In the genomic region with DNA sequence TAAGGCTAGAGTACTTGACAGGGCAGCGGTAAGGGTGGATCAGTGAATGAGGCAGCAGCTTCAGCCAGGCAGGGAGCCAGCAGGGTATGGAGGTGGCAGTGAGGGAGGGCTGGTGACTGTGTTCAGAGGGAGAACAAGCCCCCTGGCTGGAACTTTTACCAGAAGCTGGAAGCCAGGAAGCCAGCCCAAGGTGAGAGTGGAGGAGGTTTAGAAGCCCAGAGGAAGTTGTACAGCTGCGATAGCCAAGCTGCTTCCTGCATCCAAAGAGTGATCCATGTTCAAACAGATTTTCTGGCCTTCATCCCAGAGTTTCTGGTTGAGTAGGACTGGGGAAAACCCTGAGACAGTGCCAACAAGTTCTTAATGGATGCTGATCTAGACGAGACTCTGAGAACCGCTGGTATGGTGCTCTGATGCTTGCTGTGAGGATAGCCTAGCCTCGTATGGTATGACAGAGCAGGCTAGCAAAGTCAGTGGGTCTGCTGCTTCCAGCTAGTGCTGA, we compare ENCODE assay signal across 9 mouse cellular contexts.
DNase-seq lines count a peak whose midpoint lies in the region; ATAC-seq and TF ChIP-seq lines count a peak whose summit lies in the region.
"Had no signal": no experiment of that assay in that cellular context is flagged by ENCODE, and none has a peak within 500 bp of the region (broad histone marks: within the 10 kb centered on the region; RNA-seq: fewer than 3 reads in every experiment).

No protein-coding gene starts in this region.

- DNase-seq in adrenal gland, adult 2 months, result peak; percentile 45
- no peak for DNase-seq in adrenal gland, adult 18-20 months (ENCODE audit: low spot score in 2 of 2)
- DNase-seq in 3134 (ENCODE audit: extremely low read depth, insufficient read length, low spot score), result peak; percentile 79
- peak; percentile 23 for DNase-seq in gastrocnemius, postnatal 14 days
- no peak for DNase-seq in liver, postnatal 0 days

- no peak for ATAC-seq in intestine, postnatal 0 days
- peak; percentile 88 for ATAC-seq in limb, embryonic 13.5 days (ENCODE audit: low FRiP score, low read depth)
- peak; percentile 71; the same call in 1 of the 2 replicates for ATAC-seq in stomach, embryonic 15.5 days (ENCODE audit: insufficient read depth, low FRiP score, low read depth)
- no peak for ATAC-seq in liver, postnatal 0 days

- TF ChIP-seq CTCF in intestine, postnatal 0 days (IDR thresholded peaks at IDR 0.05; ENCODE audit: low read depth), result no peak
- no peak for TF ChIP-seq CTCF in liver, postnatal 0 days (IDR thresholded peaks at IDR 0.05; ENCODE audit: low read depth)

- H3K9ac ChIP-seq in intestine, postnatal 0 days (ENCODE audit: low read depth, low read length), result no peak overlapping the region
- H3K9ac ChIP-seq in limb, embryonic 13.5 days, result no peak overlapping the region
- H3K9ac ChIP-seq in stomach, embryonic 15.5 days, result no peak overlapping the region
- no peak overlapping the region for H3K9ac ChIP-seq in liver, postnatal 0 days (replicated peaks)

- H3K4me1 ChIP-seq in intestine, postnatal 0 days (replicated peaks; ENCODE audit: control insufficient read depth, insufficient read depth, low read length), result no peaks in the 10 kb centered on the region
- peaks cover 12% of the 10 kb centered on the region for H3K4me1 ChIP-seq in limb, embryonic 13.5 days
- peaks cover 4% of the 10 kb centered on the region for H3K4me1 ChIP-seq in stomach, embryonic 15.5 days
- H3K4me1 ChIP-seq in liver, postnatal 0 days (ENCODE audit: insufficient read depth), result no peaks in the 10 kb centered on the region

- no peak overlapping the region; the same call in 1 of the 2 replicates for H3K4me2 ChIP-seq in intestine, postnatal 0 days (replicated peaks; ENCODE audit: low read depth)
- H3K4me2 ChIP-seq in limb, embryonic 13.5 days (replicated peaks), result no peak overlapping the region
- peak overlapping the region; percentile 21; the same call in 1 of the 2 replicates for H3K4me2 ChIP-seq in stomach, embryonic 15.5 days
- H3K4me2 ChIP-seq in liver, postnatal 0 days (ENCODE audit: low read depth, low read length), result no peak overlapping the region

- no peaks in the 10 kb centered on the region for H3K27me3 ChIP-seq in intestine, postnatal 0 days (replicated peaks; ENCODE audit: control insufficient read depth, insufficient read depth, low read length)
- H3K27me3 ChIP-seq in limb, embryonic 13.5 days, result no peaks in the 10 kb centered on the region
- H3K27me3 ChIP-seq in stomach, embryonic 15.5 days (replicated peaks), result no peaks in the 10 kb centered on the region
- no peaks in the 10 kb centered on the region for H3K27me3 ChIP-seq in liver, postnatal 0 days (ENCODE audit: insufficient read depth, low read length)

- no peak for TF ChIP-seq EP300 in liver, postnatal 0 days (IDR thresholded peaks at IDR 0.05; ENCODE audit: low read depth)

- peak overlapping the region; percentile 7; the same call in 1 of the 2 replicates for H3K27ac ChIP-seq in intestine, postnatal 0 days (ENCODE audit: low read depth, low read length)
- H3K27ac ChIP-seq in limb, embryonic 13.5 days, result peak overlapping the region; percentile 7; the same call in 1 of the 2 replicates
- peak overlapping the region; percentile 81 for H3K27ac ChIP-seq in stomach, embryonic 15.5 days
- no peak overlapping the region for H3K27ac ChIP-seq in liver, postnatal 0 days (ENCODE audit: low read depth)
- H3K27ac ChIP-seq: macrophage had no signal

- H3K36me3 ChIP-seq in intestine, postnatal 0 days (ENCODE audit: control insufficient read depth, insufficient read depth), result no peaks in the 10 kb centered on the region
- no peaks in the 10 kb centered on the region for H3K36me3 ChIP-seq in limb, embryonic 13.5 days
- no peaks in the 10 kb centered on the region for H3K36me3 ChIP-seq in stomach, embryonic 15.5 days
- H3K36me3 ChIP-seq in liver, postnatal 0 days (replicated peaks; ENCODE audit: insufficient read depth, low read length), result no peaks in the 10 kb centered on the region

- H3K4me3 ChIP-seq in intestine, postnatal 0 days (ENCODE audit: low read depth, low read length), result no peak overlapping the region
- no peak overlapping the region for H3K4me3 ChIP-seq in limb, embryonic 13.5 days
- no peak overlapping the region for H3K4me3 ChIP-seq in stomach, embryonic 15.5 days (replicated peaks)
- no peak overlapping the region for H3K4me3 ChIP-seq in liver, postnatal 0 days (ENCODE audit: low read depth, low read length)

- 61% methylated on average over 5 of the region's 5 CpGs for WGBS in intestine, postnatal 0 days
- WGBS in limb, embryonic 13.5 days, result 49% methylated on average over 5 of the region's 5 CpGs
- WGBS in stomach, embryonic 15.5 days, result 40% methylated on average over 5 of the region's 5 CpGs
- 60% methylated on average over 5 of the region's 5 CpGs for WGBS in liver, postnatal 0 days (ENCODE audit: insufficient replicate concordance)

- H3K9me3 ChIP-seq in intestine, postnatal 0 days (ENCODE audit: control insufficient read depth), result no peaks in the 10 kb centered on the region
- H3K9me3 ChIP-seq in limb, embryonic 13.5 days, result no peaks in the 10 kb centered on the region
- no peaks in the 10 kb centered on the region for H3K9me3 ChIP-seq in stomach, embryonic 15.5 days
- H3K9me3 ChIP-seq in liver, postnatal 0 days (ENCODE audit: low read length), result no peaks in the 10 kb centered on the region

- intact Hi-C loops in gastrocnemius, postnatal 14 days (cut with DNase I; ENCODE audit: low total_unique reads), result no loop called here

Comparison
In these comparisons a context has a peak if more than half of its experiments do, and no peak if none do; other contexts are left out.
1. DNase-seq: peak in adrenal gland, adult 2 months (single experiment), 3134 (single experiment) and gastrocnemius, postnatal 14 days (single experiment); none in adrenal gland, adult 18-20 months (0 of 2) and liver, postnatal 0 days (single experiment).
2. ATAC-seq: peak in limb, embryonic 13.5 days (single experiment) and stomach, embryonic 15.5 days (single experiment); none in intestine, postnatal 0 days (single experiment) and liver, postnatal 0 days (single experiment).